Mouse (Mus musculus) spleen, adult 2 months (tissue): ENCODE results near the gene Pigs.

Source experiments
- CTCF ChIP-seq: fragments of 200-500 bp; IDR thresholded peaks from 2 replicates; pipeline ENCODE4 v1.5.1; 2011; ENCODE audit warnings: mild to moderate bottlenecking, inconsistent platforms; ENCODE audit not compliant: insufficient read depth, insufficient read length, insufficient replicate concordance; ENCODE audit errors: extremely low read depth
- POLR2A ChIP-seq: fragments of 200-500 bp; IDR thresholded peaks from 2 replicates; pipeline ENCODE4 v1.6.1; 2011; ENCODE audit warnings: low read depth, low read length, inconsistent platforms

GRCm38 (mm10) chr11:78310861-78311511 is 17.2 kb upstream of the Pigs start:
- TF ChIP-seq POLR2A (no peak), CTCF (no peak)
